Mouse (Mus musculus) heart, embryonic 12.5 days (tissue): ENCODE results near the gene Gnl2. TPM values are rescaled to one million over a fixed set of nuclear protein-coding genes. Genes with fewer than 3 reads are reported as not detected.

Experiments
- ATAC-seq: fragments of 200-750 bp; cut with Nextera tagmentation; 2 replicates; pipeline ENCODE4 v1.8.0; 2017; ENCODE audit warnings: moderate TSS enrichment, moderate library complexity; ENCODE audit not compliant: insufficient number of reproducible peaks, low FRiP score
- H3K27ac ChIP-seq: fragments of 300-500 bp; sonication (generic); 2 replicates; pipeline ENCODE4 v1.5.1; 2016; ENCODE audit warnings: mild to moderate bottlenecking, moderate library complexity; ENCODE audit not compliant: poor library complexity, severe bottlenecking
- H3K27me3 ChIP-seq: fragments of 300-500 bp; sonication (generic); replicated peaks from 2 replicates; pipeline ENCODE4 v1.6.1; 2016; ENCODE audit warnings: mild to moderate bottlenecking, moderate library complexity
- H3K36me3 ChIP-seq: fragments of 300-500 bp; sonication (generic); 2 replicates; pipeline ENCODE4 v1.6.1; 2016; ENCODE audit warnings: mild to moderate bottlenecking, moderate library complexity
- H3K4me1 ChIP-seq: fragments of 300-500 bp; sonication (generic); replicated peaks from 2 replicates; pipeline ENCODE4 v1.6.1; 2016; ENCODE audit warnings: mild to moderate bottlenecking
- H3K4me2 ChIP-seq: fragments of 300-500 bp; sonication (generic); 2 replicates; pipeline ENCODE4 v1.6.1; 2016; ENCODE audit warnings: mild to moderate bottlenecking, moderate library complexity
- H3K4me3 ChIP-seq: fragments of 300-500 bp; sonication (generic); 2 replicates; pipeline ENCODE4 v1.5.1; 2016; ENCODE audit warnings: mild to moderate bottlenecking
- H3K9ac ChIP-seq: fragments of 300-500 bp; sonication (generic); 2 replicates; pipeline ENCODE4 v1.6.1; 2016; ENCODE audit warnings: mild to moderate bottlenecking, moderate library complexity
- H3K9me3 ChIP-seq: fragments of 300-500 bp; sonication (generic); replicated peaks from 2 replicates; pipeline ENCODE4 v1.6.1; 2016; ENCODE audit warnings: mild to moderate bottlenecking, moderate library complexity
- WGBS: fragments of 180-500 bp; shearing (Covaris S2); methylation state at CpG from one replicate; pipeline ENCODE4 v1.1.7; 2016; 5-methylcytosine and 5-hydroxymethylcytosine counted together
- polyA plus RNA-seq: library from polyadenylated mRNA; unstranded; fragments of >200 nt; fragmentation: Nextera tagmentation; extraction: Ambion mirVana; gene quantifications from 2 replicates; pipeline ENCODE4 v1.2.1, GENCODE M21; 2016

Gnl2 gene
- polyA plus RNA-seq, 1 experiment from 2014 or later, result 67.3 TPM

DNA sequence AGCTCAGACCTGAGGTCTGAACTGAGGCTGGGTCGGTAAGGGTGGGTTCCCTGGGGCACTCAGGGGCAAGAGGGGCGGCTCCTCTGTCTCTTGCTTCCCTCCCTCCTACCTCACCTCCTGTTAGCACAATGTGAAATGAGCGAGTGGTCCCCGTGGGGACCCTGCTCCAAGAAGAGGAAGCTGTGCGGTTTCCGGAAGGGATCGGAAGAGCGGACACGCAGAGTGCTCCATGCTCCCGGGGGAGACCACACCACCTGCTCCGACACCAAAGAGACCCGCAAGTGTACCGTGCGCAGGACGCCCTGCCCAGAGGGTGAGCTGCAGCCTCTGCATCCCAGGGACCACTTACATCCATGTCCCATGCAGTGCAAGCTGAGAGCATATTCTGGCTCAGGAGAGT, 8.9 kb upstream of the Gnl2 start:
- 0 out of 2 replicates have a peak, but pooled peaks have one; percentile 11 for ATAC-seq
- 42% methylated on average over 15 of the region's 15 CpGs for WGBS
- H3K36me3 ChIP-seq, result no peaks in the 10 kb centered on the region
- H3K9me3 ChIP-seq, result no peaks in the 10 kb centered on the region
- H3K9ac ChIP-seq, result no peak overlapping the region
- H3K27me3 ChIP-seq, result peaks cover 78% of the 10 kb centered on the region
- no peak overlapping the region for H3K27ac ChIP-seq
- no peaks in the 10 kb centered on the region for H3K4me1 ChIP-seq
- no peak overlapping the region for H3K4me2 ChIP-seq
- no peak overlapping the region for H3K4me3 ChIP-seq

DNA sequence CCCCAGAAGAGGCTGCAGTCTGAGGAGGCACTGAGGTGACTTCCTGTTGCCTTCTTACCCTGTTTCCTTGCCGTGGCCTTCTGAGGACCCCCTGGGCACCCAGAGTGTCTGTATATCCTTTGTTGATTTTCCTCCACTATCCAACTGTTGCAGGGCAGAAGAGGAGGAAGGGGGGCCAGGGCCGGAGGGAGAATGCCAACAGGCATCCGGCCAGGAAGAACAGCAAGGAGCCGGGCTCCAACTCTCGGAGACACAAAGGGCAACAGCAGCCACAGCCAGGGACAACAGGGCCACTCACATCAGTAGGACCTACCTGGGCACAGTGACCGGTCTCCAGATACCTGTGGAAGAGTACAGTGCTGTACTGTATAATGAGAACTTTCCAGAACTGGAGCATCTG, 8.2 kb upstream of the Gnl2 start:
- Histone ChIP-seq H3K4me1 (no peaks in the 10 kb centered on the region), H3K9me3 (no peaks in the 10 kb centered on the region), H3K36me3 (no peaks in the 10 kb centered on the region), H3K27me3 (peaks cover 79% of the 10 kb centered on the region), H3K4me2 (no peak overlapping the region), H3K27ac (no peak overlapping the region), H3K4me3 (no peak overlapping the region), H3K9ac (no peak overlapping the region)
- ATAC-seq, result no peak
- WGBS, result 55% methylated on average over 6 of the region's 6 CpGs

DNA sequence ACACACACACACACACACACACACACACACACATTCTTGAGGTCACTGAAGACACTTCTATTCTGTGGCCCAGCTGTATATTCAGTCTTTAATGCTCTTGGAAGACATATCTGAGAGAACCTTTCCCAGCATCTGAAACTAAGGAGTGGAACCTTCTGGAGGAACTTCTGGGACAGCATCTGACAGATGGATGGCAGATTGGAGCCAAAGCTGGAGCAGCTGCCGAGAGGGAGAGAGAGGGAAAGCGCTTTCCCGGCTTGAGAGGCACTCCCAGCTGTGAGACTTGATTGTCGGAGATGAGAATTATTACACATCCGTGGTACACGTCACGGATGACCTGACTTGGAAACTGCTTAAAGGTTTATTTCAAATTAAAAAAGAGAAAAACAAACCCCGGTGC, 7.7 kb upstream of the Gnl2 start:
- Histone ChIP-seq H3K36me3 (no peaks in the 10 kb centered on the region), H3K4me2 (no peak overlapping the region), H3K27ac (no peak overlapping the region), H3K27me3 (peaks cover 75% of the 10 kb centered on the region), H3K4me1 (no peaks in the 10 kb centered on the region), H3K9ac (no peak overlapping the region), H3K9me3 (no peaks in the 10 kb centered on the region), H3K4me3 (no peak overlapping the region)
- ATAC-seq, result no peak
- 64% methylated on average over 8 of the region's 8 CpGs for WGBS

DNA sequence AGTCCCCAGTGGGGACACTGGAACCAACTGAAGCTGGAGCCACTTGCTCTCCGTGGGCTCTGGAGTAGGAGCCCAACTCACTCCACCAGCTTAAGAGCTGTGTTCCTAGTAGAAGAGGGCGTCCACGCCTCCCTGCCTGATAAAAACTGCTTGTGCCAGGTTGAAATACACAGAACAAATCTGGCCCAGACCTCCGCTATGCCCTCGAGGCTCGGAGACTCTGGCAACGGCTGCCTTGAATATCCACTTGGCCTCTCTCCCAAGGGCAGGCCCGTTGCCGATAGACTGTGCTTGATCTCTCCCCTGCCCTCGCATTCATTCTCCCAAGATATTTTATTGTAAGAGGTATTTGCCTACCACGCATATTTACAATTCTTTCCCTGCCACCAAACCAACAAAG, 1.0 kb downstream of the Gnl2 start:
- H3K4me2 ChIP-seq, result no peak overlapping the region
- no peak overlapping the region for H3K4me3 ChIP-seq
- ATAC-seq, result no peak
- H3K27me3 ChIP-seq, result peaks cover 30% of the 10 kb centered on the region
- no peaks in the 10 kb centered on the region for H3K9me3 ChIP-seq
- no peak overlapping the region for H3K9ac ChIP-seq
- no peaks in the 10 kb centered on the region for H3K36me3 ChIP-seq
- H3K27ac ChIP-seq, result no peak overlapping the region
- WGBS, result 71% methylated on average over 11 of the region's 11 CpGs
- no peaks in the 10 kb centered on the region for H3K4me1 ChIP-seq

DNA sequence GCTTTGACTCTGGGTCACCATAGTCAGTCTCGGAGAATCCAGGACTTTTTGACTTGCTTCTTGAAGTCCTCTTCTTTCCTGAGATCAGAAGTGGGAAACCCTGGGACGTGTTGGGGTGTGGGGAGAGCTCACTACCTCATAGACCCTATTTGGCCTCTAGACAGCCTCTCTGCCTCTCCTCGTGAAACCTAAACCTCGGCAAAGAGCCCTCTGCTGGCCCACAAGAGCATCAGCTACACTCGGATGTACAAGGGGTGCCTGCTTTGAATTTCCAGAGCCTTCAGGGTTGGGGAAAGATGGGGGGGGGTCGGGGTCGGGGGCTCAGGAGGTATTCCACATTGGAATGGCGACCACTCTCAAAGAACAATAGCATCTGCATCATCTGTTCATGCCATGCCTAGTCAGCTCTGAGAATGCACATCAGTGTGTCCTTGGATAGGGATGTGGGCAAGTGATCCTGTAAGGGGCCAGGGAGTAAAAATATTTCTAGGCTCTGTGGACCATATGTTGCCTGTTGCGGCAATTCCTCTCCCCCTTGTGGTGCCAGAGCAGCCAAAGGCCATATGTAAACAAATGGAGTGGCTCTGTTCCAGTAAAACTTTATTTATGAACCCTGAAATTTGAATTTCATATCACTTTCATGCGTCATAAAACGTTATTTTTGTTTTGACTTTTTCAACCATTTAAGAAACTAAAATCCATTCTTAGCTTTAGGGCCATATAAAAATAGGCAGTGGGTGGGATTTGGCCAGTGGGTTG, 4.6 kb downstream of the Gnl2 start:
- H3K4me1 ChIP-seq, result no peaks in the 10 kb centered on the region
- H3K36me3 ChIP-seq, result no peaks in the 10 kb centered on the region
- no peaks in the 10 kb centered on the region for H3K9me3 ChIP-seq
- H3K4me2 ChIP-seq, result no peak overlapping the region
- no peak overlapping the region for H3K27ac ChIP-seq
- 33% methylated on average over 11 of the region's 11 CpGs for WGBS
- no peak overlapping the region for H3K4me3 ChIP-seq
- peaks cover 37% of the 10 kb centered on the region for H3K27me3 ChIP-seq
- H3K9ac ChIP-seq, result no peak overlapping the region
- no peak for ATAC-seq

DNA sequence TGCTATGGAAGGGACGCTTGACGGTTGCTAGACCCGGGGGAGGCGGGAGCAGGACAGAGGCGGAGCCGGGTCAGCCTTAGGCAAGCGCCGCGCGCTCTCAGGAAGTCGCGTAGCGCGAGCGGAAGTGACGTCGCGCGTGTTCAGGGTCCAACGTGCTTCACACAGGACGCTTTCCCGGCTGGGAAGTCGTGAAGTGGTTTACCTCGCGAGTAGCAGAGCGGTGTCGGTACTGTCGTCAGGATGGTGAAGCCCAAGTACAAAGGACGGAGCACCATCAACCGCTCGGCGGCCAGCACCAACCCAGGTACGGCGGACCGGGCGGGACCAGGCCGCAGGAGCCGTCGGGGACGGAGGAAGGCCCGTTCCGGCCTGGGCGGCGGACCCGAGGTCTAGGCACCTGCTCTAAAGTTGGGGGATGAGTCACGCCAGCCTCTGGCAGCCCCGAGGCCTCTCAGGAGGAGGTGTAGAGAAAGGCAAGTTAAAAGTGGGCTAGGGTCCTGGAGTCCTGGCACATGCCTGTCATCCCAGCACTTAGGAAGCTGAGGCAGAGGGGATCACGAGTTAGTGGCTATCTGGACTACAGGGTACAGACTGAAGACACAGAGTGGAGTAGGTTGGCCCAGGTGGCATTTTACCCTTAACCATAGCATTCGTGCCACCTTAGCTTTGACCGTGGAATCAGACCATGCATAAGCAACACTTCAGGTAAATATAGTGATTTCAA, 13.7 kb downstream of the Gnl2 start:
- H3K27ac ChIP-seq, result peak overlapping the region; percentile 46; the same call in 1 of the 2 replicates

DNA sequence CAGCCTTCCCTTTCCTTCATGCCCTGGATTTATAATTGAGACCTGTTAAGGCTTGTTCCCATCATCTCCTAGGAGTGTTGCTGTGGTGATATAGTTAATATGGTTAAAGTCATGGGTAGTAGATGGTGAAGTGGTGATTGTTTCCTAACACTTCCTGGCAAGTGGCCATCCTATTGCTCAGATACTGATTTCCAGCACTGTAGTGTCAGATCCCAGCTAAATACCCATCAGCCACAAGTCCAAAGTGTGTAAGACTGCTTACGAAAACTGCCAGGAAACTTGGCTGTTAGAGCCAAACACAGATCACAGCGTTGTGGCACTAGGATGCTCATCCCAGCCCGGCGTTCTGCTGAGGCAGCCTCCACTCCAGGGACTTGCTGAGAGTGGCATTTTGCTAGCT, 18.0 kb downstream of the Gnl2 start:
- peaks cover 47% of the 10 kb centered on the region for H3K36me3 ChIP-seq
- no peak overlapping the region for H3K4me3 ChIP-seq
- ATAC-seq, result no peak
- H3K27ac ChIP-seq, result no peak overlapping the region
- 92% methylated on average over 4 of the region's 4 CpGs for WGBS
- H3K27me3 ChIP-seq, result no peaks in the 10 kb centered on the region
- H3K9me3 ChIP-seq, result no peaks in the 10 kb centered on the region
- peaks cover 11% of the 10 kb centered on the region for H3K4me1 ChIP-seq
- no peak overlapping the region for H3K4me2 ChIP-seq
- no peak overlapping the region for H3K9ac ChIP-seq

More for the DNA sequence above, 13.7 kb downstream of the Gnl2 start:
- H3K27me3 ChIP-seq, result peaks cover 28% of the 10 kb centered on the region; the same call in 1 of the 2 replicates
- peaks cover 11% of the 10 kb centered on the region for H3K4me1 ChIP-seq
- H3K4me2 ChIP-seq, result peak overlapping the region; percentile 94
- peak overlapping the region; percentile 96 for H3K4me3 ChIP-seq
- ATAC-seq, result peak; percentile 97
- WGBS, result under 1% methylated on average over 50 of the region's 50 CpGs
- peaks cover 12% of the 10 kb centered on the region for H3K36me3 ChIP-seq
- H3K9ac ChIP-seq, result peak overlapping the region; percentile 97
- no peaks in the 10 kb centered on the region for H3K9me3 ChIP-seq

DNA sequence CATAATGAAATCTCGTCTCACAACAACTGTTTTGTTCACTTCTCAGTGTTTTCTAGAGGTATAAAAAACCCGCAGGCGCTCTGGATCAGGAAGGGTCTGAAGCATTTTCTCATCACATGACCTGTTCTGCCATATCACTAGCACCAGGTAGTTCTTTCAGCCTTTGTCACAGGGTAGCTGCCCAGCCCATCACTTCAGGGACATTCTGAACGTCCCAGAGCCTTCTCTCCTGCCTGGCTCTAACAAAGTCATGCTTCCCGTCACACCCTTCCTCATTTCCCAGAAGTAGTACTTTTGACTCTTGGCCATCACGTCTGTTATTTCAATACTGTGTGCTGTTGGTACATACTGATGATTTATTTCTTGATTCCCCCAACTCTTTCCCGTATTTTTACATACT, 28.1 kb downstream of the Gnl2 start:
- H3K9me3 ChIP-seq, result no peaks in the 10 kb centered on the region
- H3K9ac ChIP-seq, result no peak overlapping the region
- no peak for ATAC-seq
- H3K27ac ChIP-seq, result no peak overlapping the region
- no peak overlapping the region for H3K4me3 ChIP-seq
- H3K4me1 ChIP-seq, result no peaks in the 10 kb centered on the region
- peaks cover 93% of the 10 kb centered on the region for H3K36me3 ChIP-seq
- H3K4me2 ChIP-seq, result no peak overlapping the region
- H3K27me3 ChIP-seq, result no peaks in the 10 kb centered on the region
- WGBS, result 86% methylated on average over 7 of the region's 7 CpGs

DNA sequence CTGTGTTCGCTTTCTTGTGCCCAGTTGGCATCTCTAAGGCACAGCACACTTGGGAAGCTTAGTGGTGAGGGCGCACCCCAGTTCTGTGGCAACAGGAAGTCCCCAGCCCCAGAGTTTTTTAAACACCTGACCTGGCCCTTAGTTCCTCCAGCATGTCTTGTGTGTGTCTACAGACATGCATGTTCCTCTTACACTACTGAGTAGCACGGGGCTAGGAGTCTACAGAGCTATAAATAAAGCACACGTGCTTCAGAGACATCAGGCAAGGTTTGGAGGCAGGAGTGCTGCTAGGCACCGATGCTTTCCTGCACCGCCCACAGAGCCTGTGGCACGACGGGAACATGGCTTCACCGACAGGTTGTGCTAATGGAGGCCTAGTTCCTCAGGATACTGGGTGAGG, 39.0 kb downstream of the Gnl2 start:
- ATAC-seq, result no peak
- Histone ChIP-seq H3K4me1 (peaks cover 27% of the 10 kb centered on the region), H3K36me3 (peaks cover 58% of the 10 kb centered on the region), H3K27ac (no peak overlapping the region), H3K9me3 (no peaks in the 10 kb centered on the region), H3K9ac (no peak overlapping the region), H3K4me3 (no peak overlapping the region), H3K27me3 (no peaks in the 10 kb centered on the region), H3K4me2 (no peak overlapping the region)
- 69% methylated on average over 9 of the region's 9 CpGs for WGBS

DNA sequence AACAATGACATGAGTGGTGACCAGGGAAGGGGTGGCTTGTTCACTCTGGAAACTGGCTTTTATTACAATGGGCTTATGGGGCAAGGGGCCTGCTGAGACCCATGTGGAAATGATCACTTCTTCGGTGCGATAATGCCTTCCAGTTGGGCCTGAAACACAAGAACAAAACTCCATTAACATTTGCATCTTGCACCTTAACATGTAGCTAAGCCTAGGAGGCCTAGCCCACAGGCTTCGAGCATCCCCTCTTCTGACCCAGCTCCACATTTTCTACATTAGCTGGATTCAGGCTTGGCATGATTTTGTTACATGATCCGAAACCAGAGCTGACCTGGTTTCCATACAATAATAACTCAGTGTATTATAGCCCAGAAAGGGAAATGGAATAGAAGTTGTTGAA, 40.1 kb downstream of the Gnl2 start:
- Histone ChIP-seq H3K27me3 (no peaks in the 10 kb centered on the region), H3K9ac (no peak overlapping the region), H3K4me2 (no peak overlapping the region), H3K27ac (no peak overlapping the region), H3K9me3 (no peaks in the 10 kb centered on the region), H3K36me3 (peaks cover 49% of the 10 kb centered on the region), H3K4me1 (peaks cover 27% of the 10 kb centered on the region), H3K4me3 (no peak overlapping the region)
- ATAC-seq, result no peak
- WGBS, result 87% methylated on average over 4 of the region's 4 CpGs

DNA sequence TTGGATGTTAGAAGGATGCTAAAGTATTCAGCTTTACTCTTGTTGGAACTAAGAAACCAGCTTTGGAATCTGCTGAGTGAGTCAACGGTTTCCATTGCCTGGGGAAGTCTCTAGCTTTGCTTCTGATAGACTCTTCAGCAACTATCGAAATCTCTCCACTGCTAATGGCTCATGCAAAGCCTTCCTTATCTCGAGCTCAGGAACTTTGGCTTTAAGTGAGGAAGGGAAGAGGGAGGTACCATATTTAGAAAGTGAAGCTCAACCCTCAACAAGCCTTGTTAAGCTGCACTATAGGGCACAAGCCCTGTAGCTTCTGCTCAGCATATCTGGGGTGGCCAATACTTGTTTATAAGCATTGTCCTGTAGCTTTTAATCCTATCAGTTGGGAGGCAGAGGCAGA, 40.9 kb downstream of the Gnl2 start:
- H3K4me2 ChIP-seq, result peak overlapping the region; percentile 33
- peaks cover 41% of the 10 kb centered on the region for H3K36me3 ChIP-seq
- H3K27ac ChIP-seq, result peak overlapping the region; percentile 34; the same call in 1 of the 2 replicates
- WGBS, result under 1% methylated on average over 3 of the region's 3 CpGs
- H3K9me3 ChIP-seq, result no peaks in the 10 kb centered on the region
- no peak for ATAC-seq
- H3K4me3 ChIP-seq, result no peak overlapping the region
- H3K4me1 ChIP-seq, result peaks cover 27% of the 10 kb centered on the region
- H3K27me3 ChIP-seq, result no peaks in the 10 kb centered on the region
- no peak overlapping the region for H3K9ac ChIP-seq
